Mouse (Mus musculus) CH12.LX (cell line): ENCODE data around the gene Armc6. TPM values are rescaled to one million over a fixed set of nuclear protein-coding genes. Genes with fewer than 3 reads are reported as not detected.
"Not testable (repeated sequence)": the region's sequence is repeated elsewhere in the genome, so short reads cannot be mapped to it uniquely, and the experiment has no call there.

Experiments
- DNase-seq: peaks from one replicate; pipeline ENCODE4 v3.0.0-alpha.2; 2013; ENCODE audit errors: extremely low read depth
- H3K27ac ChIP-seq: 2 replicates; pipeline ENCODE4 v1.5.1; 2012; ENCODE audit warnings: low read depth, mild to moderate bottlenecking, control low read depth, moderate library complexity; ENCODE audit not compliant: insufficient read depth
- H3K27me3 ChIP-seq: replicated peaks from 2 replicates; pipeline ENCODE3; 2012; ENCODE audit warnings: inconsistent platforms
- H3K36me3 ChIP-seq, 2 experiments: replicated peaks in 1 of 2; 2 replicates each; pipeline versions ENCODE3 to v1.6.1; 2012; ENCODE audit warnings: inconsistent platforms in 1 of 2, low read length in 1 of 2, mild to moderate bottlenecking in 1 of 2, mixed read lengths in 1 of 2, moderate library complexity in 1 of 2; ENCODE audit not compliant: control insufficient read depth in 1 of 2, insufficient read depth in 1 of 2
- H3K4me1 ChIP-seq, 2 experiments: 2 replicates each; pipeline ENCODE4 v1.6.1; 2012; ENCODE audit warnings: inconsistent platforms in 1 of 2, moderate library complexity in 1 of 2; ENCODE audit not compliant: insufficient read depth in 2 of 2, control insufficient read depth in 1 of 2
- H3K4me2 ChIP-seq: 2 replicates; pipeline ENCODE4 v1.6.1; 2012; ENCODE audit warnings: low read depth, mild to moderate bottlenecking, control low read depth; ENCODE audit not compliant: poor library complexity, insufficient read depth, severe bottlenecking
- H3K4me3 ChIP-seq, 3 experiments: fragments of 150-350 bp in 1 of 3; sonication (generic) in 1 of 3; replicated peaks in 1 of 3; 2 replicates each; pipeline versions ENCODE3 to v1.5.1; 2011 to 2012; ENCODE audit warnings: low read depth in 2 of 3, low read length in 2 of 3, mild to moderate bottlenecking in 2 of 3, moderate library complexity in 2 of 3, control low read depth in 1 of 3, improper control_type of control experiment in 1 of 3, inconsistent platforms in 1 of 3, mixed read lengths in 1 of 3; ENCODE audit not compliant: poor library complexity in 1 of 3
- H3K79me2 ChIP-seq: replicated peaks from 2 replicates; pipeline ENCODE4 v1.6.1; 2012; ENCODE audit warnings: mild to moderate bottlenecking, moderate library complexity; ENCODE audit not compliant: control insufficient read depth, poor library complexity, insufficient read depth, severe bottlenecking; ENCODE audit errors: extremely low read depth
- H3K9ac ChIP-seq: 2 replicates; pipeline ENCODE4 v1.6.1; 2012; ENCODE audit warnings: low read depth, mild to moderate bottlenecking, control low read depth, moderate library complexity; ENCODE audit not compliant: insufficient read depth
- H3K9me3 ChIP-seq: replicated peaks from 2 replicates; pipeline ENCODE3; 2012; ENCODE audit warnings: low read length, inconsistent platforms, mixed read lengths
- BHLHE40 ChIP-seq: IDR thresholded peaks from 2 replicates; pipeline ENCODE4 v1.6.1; 2011; ENCODE audit warnings: mild to moderate bottlenecking, low read depth, low read length, improper control_type of control experiment
- JUN ChIP-seq: IDR thresholded peaks from 2 replicates; pipeline ENCODE4 v1.6.1; 2011; ENCODE audit warnings: low read depth, mild to moderate bottlenecking, low read length, improper control_type of control experiment, moderate library complexity; ENCODE audit not compliant: insufficient read depth
- KAT2A ChIP-seq: IDR thresholded peaks from 2 replicates; pipeline ENCODE4 v1.6.1; 2012; ENCODE audit warnings: low read length, improper control_type of control experiment, inconsistent platforms; ENCODE audit not compliant: insufficient replicate concordance
- MAX ChIP-seq: IDR thresholded peaks from 2 replicates; pipeline ENCODE4 v1.6.1; 2011; ENCODE audit warnings: low read length, improper control_type of control experiment
- MEF2A ChIP-seq: IDR thresholded peaks from 2 replicates; pipeline ENCODE4 v1.6.1; 2014; ENCODE audit warnings: low read depth, mild to moderate bottlenecking, inconsistent platforms, low read length, improper control_type of control experiment, borderline replicate concordance
- MXI1 ChIP-seq: IDR thresholded peaks from 2 replicates; pipeline ENCODE4 v1.6.1; 2011; ENCODE audit warnings: mild to moderate bottlenecking, low read depth, low read length, improper control_type of control experiment
- NELFE ChIP-seq: IDR thresholded peaks from 2 replicates; pipeline ENCODE4 v1.6.1; 2011; ENCODE audit warnings: low read depth, low read length, improper control_type of control experiment
- PAX5 ChIP-seq: IDR thresholded peaks from 2 replicates; pipeline ENCODE4 v1.6.1; 2012; ENCODE audit warnings: low read length, inconsistent platforms, mixed read lengths
- POLR2A ChIP-seq: IDR thresholded peaks from 2 replicates; pipeline ENCODE4 v1.6.1; 2011; ENCODE audit warnings: low read depth, mild to moderate bottlenecking, improper control_type of control experiment, low read length
- POLR2AphosphoS2 ChIP-seq: IDR thresholded peaks from 2 replicates; pipeline ENCODE4 v1.6.1; 2011; ENCODE audit warnings: low read depth, low read length, improper control_type of control experiment
- RAD21 ChIP-seq: IDR thresholded peaks from 2 replicates; pipeline ENCODE4 v1.6.1; 2011; ENCODE audit warnings: low read depth, mild to moderate bottlenecking, low read length, improper control_type of control experiment, moderate library complexity
- RCOR1 ChIP-seq: conservative IDR thresholded peaks from 2 replicates; pipeline ENCODE4 v1.6.1; 2012; ENCODE audit warnings: low read depth, mild to moderate bottlenecking, inconsistent platforms, low read length, improper control_type of control experiment
- SIN3A ChIP-seq: IDR thresholded peaks from 2 replicates; pipeline ENCODE4 v1.6.1; 2012; ENCODE audit warnings: low read length, improper control_type of control experiment, inconsistent platforms
- TCF12 ChIP-seq: IDR thresholded peaks from 2 replicates; pipeline ENCODE4 v1.6.1; 2014; ENCODE audit warnings: low read depth, mild to moderate bottlenecking, inconsistent platforms, low read length, improper control_type of control experiment
- USF2 ChIP-seq: conservative IDR thresholded peaks from 2 replicates; pipeline ENCODE4 v1.6.1; 2011; ENCODE audit warnings: low read depth, low read length, improper control_type of control experiment
- ZC3H11A ChIP-seq: IDR thresholded peaks from 2 replicates; pipeline ENCODE4 v1.6.1; 2012; ENCODE audit warnings: low read depth, mild to moderate bottlenecking, inconsistent platforms, low read length, improper control_type of control experiment
- ZKSCAN1 ChIP-seq: IDR thresholded peaks from 2 replicates; pipeline ENCODE4 v1.6.1; 2012; ENCODE audit warnings: low read depth, inconsistent platforms, low read length, improper control_type of control experiment, borderline replicate concordance
- ZMIZ1 ChIP-seq: IDR thresholded peaks from 2 replicates; pipeline ENCODE4 v1.6.1; 2012; ENCODE audit warnings: low read depth, mild to moderate bottlenecking, inconsistent platforms, low read length, improper control_type of control experiment
- ZNF384 ChIP-seq: IDR thresholded peaks from 2 replicates; pipeline ENCODE4 v1.6.1; 2012; ENCODE audit warnings: low read depth, low read length, improper control_type of control experiment, inconsistent platforms
- dilution Hi-C: fragments of 300-500 bp; cut with MboI; formaldehyde crosslinking; loops from 2 replicates; pipeline ENCODE4 v1.14.3; 2020; ENCODE audit warnings: low sequenced_read_pairs; ENCODE audit not compliant: extremely low pct_unique_long_range_greater_than_20kb, extremely low pct_ligation_motif_present
- in situ Hi-C: fragments of 300-500 bp; cut with MboI; formaldehyde crosslinking; loops from 3 replicates; pipeline ENCODE4 v1.14.3; 2019; ENCODE audit warnings: low sequenced_read_pairs, low pct_ligation_motif_present, low pct_unique_long_range_greater_than_20kb, mixed read lengths
- polyA plus RNA-seq: library from polyadenylated mRNA; unstranded; fragments of >175 nt; gene quantifications from 2 replicates; pipeline ENCODE4 v1.2.1, GENCODE M21; 2012; ENCODE audit warnings: low read depth; ENCODE audit not compliant: insufficient read length
- total RNA-seq, 2 experiments: library from RNA; depleted of rRNA; stranded (reverse); fragments of 300-350 nt in 1 of 2; fragments of >200 nt in 1 of 2; gene quantifications; 2 replicates each; pipeline ENCODE4 v1.2.3; 2012 to 2014

The Armc6 gene
- total and polyA plus RNA-seq, 3 experiments = 20.0 to 31.1 (median 23.7) TPM

DNA sequence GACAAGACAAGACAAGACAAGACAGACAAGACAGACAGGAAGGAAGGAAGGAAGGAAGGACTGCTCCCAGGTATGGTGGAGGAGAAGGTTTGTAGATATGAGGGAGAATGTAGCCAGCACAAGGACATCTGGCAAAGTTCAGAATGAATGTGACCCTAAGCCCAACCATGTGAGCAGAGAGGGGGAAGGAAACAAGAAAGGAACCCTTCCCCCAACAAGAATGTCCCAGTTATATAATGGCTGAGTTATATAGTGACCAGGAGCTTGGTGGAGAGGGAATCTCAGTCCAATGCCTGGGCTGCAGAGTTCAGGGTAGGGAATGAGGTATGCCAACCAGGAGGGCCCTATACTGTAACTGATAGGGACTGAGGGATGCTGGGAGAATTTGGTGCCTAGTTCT lies 16.8 kb downstream of the Armc6 start:
- H3K9me3 ChIP-seq = no peaks in the 10 kb centered on the region
- dilution Hi-C loops = no loop called here
- peaks cover 9 to 31% of the 10 kb centered on the region in 2 experiments for H3K4me1 ChIP-seq

DNA sequence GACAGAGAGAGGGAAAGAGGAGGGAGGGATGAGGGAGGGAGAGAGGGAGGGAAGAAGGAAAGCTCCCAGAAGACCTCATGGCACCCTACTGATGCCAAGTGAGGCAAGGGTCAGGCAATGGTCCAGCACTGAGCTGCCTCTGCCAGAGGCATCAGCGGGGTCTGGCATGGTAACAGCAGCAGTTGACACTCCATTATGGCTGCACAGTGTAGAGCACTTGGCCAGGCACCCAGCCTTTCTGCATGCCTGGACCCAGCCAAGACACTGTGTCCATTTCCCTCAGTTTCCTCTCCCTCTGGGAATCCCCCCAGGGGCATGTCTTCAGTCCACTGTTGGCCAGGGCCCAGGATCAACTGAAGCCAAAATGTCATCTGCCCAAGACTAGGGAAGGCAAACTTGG lies 17.7 kb downstream of the Armc6 start:
- Histone ChIP-seq H3K27ac (no peak overlapping the region), H3K79me2 (no peaks in the 10 kb centered on the region), H3K4me1 (peaks cover 9 to 33% of the 10 kb centered on the region in 2 experiments), H3K9ac (no peak overlapping the region), H3K27me3 (no peaks in the 10 kb centered on the region), H3K4me3 (no peak overlapping the region), H3K9me3 (no peaks in the 10 kb centered on the region), H3K4me2 (no peak overlapping the region), H3K36me3 (peaks cover 0 to 15% of the 10 kb centered on the region in 2 experiments)
- no peak for DNase-seq
- dilution Hi-C loops (no loop called here), in situ Hi-C loops (no loop called here)
- TF ChIP-seq ZMIZ1 (no peak), RAD21 (no peak), JUN (no peak), ZNF384 (no peak), ZKSCAN1 (no peak), NELFE (no peak), MAX (no peak), PAX5 (no peak), KAT2A (no peak), RCOR1 (no peak), MEF2A (no peak), MXI1 (no peak), USF2 (no peak)

More for the DNA sequence above, 16.8 kb downstream of the Armc6 start:
- Histone ChIP-seq H3K4me2 (no peak overlapping the region), H3K4me3 (no peak overlapping the region), H3K9ac (no peak overlapping the region), H3K79me2 (no peaks in the 10 kb centered on the region), H3K27me3 (no peaks in the 10 kb centered on the region), H3K27ac (no peak overlapping the region), H3K36me3 (peaks cover 1 to 24% of the 10 kb centered on the region in 2 experiments)
- in situ Hi-C loops = no loop called here
- no peak for DNase-seq
- TF ChIP-seq JUN (no peak), ZNF384 (no peak), TCF12 (no peak), ZKSCAN1 (no peak), MXI1 (no peak), BHLHE40 (no peak), SIN3A (no peak), ZC3H11A (no peak), POLR2AphosphoS2 (no peak), POLR2A (no peak)

DNA sequence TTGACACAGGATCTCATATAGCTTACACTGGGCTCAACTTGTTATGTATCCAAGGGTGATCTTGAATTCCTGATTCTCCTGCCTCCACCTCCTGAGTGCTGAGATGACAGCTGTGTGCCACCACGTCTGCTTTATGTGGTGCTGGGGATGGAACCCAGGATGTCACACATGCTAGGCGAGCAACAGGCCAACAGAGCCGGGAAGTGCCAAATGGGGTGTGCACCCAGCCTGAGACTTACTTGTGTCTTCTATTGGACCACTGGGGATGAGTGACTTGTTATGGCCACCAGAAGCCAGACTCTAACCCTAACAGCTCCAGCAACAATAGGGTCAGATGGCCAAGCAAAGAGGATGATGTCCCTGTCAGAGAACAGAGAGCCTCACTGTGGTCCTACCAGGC lies 18.1 kb downstream of the Armc6 start:
- H3K9me3 ChIP-seq, in situ Hi-C loops, H3K4me2 ChIP-seq, dilution Hi-C loops, H3K27me3 ChIP-seq, H3K9ac ChIP-seq, H3K27ac ChIP-seq, H3K79me2 ChIP-seq, DNase-seq, H3K4me3 ChIP-seq: not testable (repeated sequence)
- peaks cover 0 to 11% of the 10 kb centered on the region in 2 experiments for H3K36me3 ChIP-seq
- H3K4me1 ChIP-seq = peaks cover 10 to 37% of the 10 kb centered on the region in 2 experiments
